Mouse (Mus musculus) kidney, adult 2 months (tissue): Measurements from ENCODE around the gene Fcrl5. TPM values are rescaled to one million over a fixed set of nuclear protein-coding genes. Genes with fewer than 3 reads are reported as not detected.

Source experiments
- DNase-seq: peaks from one replicate; pipeline ENCODE4 v3.0.0; 2021
- H3K27ac ChIP-seq: fragments of 200-500 bp; 2 replicates; pipeline ENCODE4 v1.5.1; 2012; ENCODE audit warnings: low read depth, low read length, control low read depth, inconsistent platforms; ENCODE audit not compliant: insufficient read depth
- H3K27me3 ChIP-seq: fragments of 200-500 bp; replicated peaks from 2 replicates; pipeline ENCODE4 v1.6.1; 2012; ENCODE audit warnings: mild to moderate bottlenecking, moderate library complexity, low read length, inconsistent platforms; ENCODE audit not compliant: control insufficient read depth, insufficient read depth
- H3K36me3 ChIP-seq: fragments of 200-500 bp; 2 replicates; pipeline ENCODE4 v1.6.1; 2012; ENCODE audit warnings: mild to moderate bottlenecking, moderate library complexity, low read length, inconsistent platforms; ENCODE audit not compliant: control insufficient read depth, insufficient read depth
- H3K4me1 ChIP-seq: fragments of 200-500 bp; 2 replicates; pipeline ENCODE4 v1.6.1; 2011; ENCODE audit warnings: low read length; ENCODE audit not compliant: control insufficient read depth, insufficient read depth
- H3K4me3 ChIP-seq: fragments of 200-500 bp; 2 replicates; pipeline ENCODE4 v1.5.1; 2011; ENCODE audit warnings: mild to moderate bottlenecking, low read depth, low read length, control low read depth; ENCODE audit not compliant: insufficient read depth
- CTCF ChIP-seq: fragments of 200-500 bp; conservative IDR thresholded peaks from 2 replicates; pipeline ENCODE4 v1.5.1; 2011; ENCODE audit warnings: low read depth, mild to moderate bottlenecking, control low read depth, low read length, moderate library complexity, mixed read lengths; ENCODE audit not compliant: insufficient read depth, insufficient read length
- POLR2A ChIP-seq: fragments of 200-500 bp; IDR thresholded peaks from one replicate; pipeline ENCODE4 v1.6.1; 2011; ENCODE audit warnings: low read depth, low read length, control low read depth
- WGBS: fragments of 180-500 bp; shearing (Covaris S2); methylation state at CpG from one replicate; pipeline ENCODE4 v1.1.7; 2018; 5-methylcytosine and 5-hydroxymethylcytosine counted together
- polyA plus RNA-seq: library from polyadenylated mRNA; depleted of rRNA; stranded (reverse); fragments of >200 nt; gene quantifications from 2 replicates; pipeline ENCODE4 v1.2.3, GENCODE M21; 2012

Fcrl5 gene
- polyA plus RNA-seq, 1 experiment = 0.09 TPM

DNA sequence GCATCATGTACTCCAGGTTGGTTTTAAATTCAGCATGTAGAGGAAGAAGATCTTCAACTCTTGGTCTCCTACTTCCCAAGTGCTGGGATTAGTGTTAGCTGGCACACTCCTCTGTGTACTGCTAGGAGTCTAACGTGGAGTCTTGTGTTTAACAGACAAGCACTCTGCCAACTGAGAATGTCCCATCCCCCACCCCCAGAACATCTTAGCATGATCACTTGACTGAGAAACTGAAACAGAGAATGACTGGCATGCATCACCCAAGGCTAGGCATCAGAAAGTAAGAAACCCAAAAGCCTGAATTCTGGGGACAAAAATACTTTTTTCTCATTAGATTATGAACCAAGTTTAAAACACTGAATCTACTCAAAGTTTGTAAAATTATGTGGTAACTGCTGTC lies 86.3 kb downstream of the Fcrl5 start:
- Histone ChIP-seq H3K36me3 (no peaks in the 10 kb centered on the region), H3K27me3 (no peaks in the 10 kb centered on the region), H3K4me3 (no peak overlapping the region), H3K27ac (no peak overlapping the region), H3K4me1 (peaks cover 5% of the 10 kb centered on the region; the same call in 1 of the 2 replicates)
- no peak for DNase-seq
- TF ChIP-seq POLR2A (no peak), CTCF (no peak)
- WGBS = 44% methylated on average over 1 of the region's 1 CpGs

DNA sequence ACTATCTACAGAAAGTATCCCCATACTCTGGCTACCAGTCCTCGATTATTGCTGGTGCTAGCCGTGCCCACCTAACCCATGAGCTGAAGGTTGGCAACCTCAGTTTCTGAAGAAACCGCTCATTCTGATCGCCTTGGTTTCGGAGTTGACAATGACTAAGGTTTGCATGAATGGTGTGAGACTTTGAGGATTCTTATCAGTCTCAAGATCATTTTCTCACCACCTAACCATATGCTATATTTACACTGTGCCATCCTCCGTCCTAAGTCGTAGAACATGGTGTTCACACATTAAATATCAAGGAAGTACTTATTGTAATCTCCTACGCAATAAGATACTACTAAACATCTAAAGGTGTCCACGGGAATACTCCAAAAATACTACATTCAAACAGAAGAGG lies 88.1 kb downstream of the Fcrl5 start:
- H3K36me3 ChIP-seq = no peaks in the 10 kb centered on the region
- H3K4me3 ChIP-seq = no peak overlapping the region
- H3K4me1 ChIP-seq = peaks cover 8% of the 10 kb centered on the region; the same call in 1 of the 2 replicates
- H3K27ac ChIP-seq = no peak overlapping the region
- WGBS = 93% methylated on average over 9 of the region's 9 CpGs
- TF ChIP-seq POLR2A (no peak), CTCF (no peak)
- H3K27me3 ChIP-seq = no peaks in the 10 kb centered on the region
- DNase-seq = no peak

DNA sequence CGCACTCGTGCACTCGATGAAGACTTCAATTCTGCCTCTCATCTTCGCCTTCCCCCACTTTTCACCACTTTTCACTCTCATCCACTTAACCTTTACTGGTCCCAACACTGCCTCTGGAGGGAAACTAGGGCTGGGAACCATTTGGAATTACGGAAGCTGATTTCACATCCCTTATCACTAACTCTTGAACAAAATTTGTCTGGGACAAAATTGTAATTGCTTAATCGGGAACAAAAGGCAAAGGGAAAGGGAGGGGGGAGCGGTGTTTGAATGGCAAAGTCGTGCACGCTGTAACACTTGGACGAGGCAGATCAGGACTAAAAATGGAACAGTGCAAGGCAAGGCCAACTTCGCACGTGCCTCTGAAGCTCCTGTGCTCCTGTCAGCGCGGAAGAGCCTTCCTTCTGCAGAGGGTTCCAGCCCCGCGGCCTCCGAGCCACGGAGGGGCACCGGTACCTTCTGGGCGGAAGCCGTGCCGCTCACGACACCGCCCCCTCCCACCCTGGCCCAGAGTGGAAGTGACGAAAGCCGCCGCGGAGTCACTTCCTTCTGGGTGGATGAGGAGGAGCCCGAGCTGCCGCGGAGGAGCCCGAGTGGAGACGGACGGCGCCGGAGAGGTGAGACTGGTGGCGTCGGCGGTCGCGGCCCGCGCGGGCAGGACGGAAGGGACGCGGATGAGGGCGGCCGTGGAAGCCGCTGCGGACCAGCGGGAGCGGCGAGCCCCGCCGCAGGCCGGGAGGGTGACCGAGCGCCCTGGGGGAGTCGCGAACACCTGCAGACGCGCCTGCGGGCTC lies 89.7 kb downstream of the Fcrl5 start, which contains the start of gene Etv3:
TSS of gene Etv3 (plus strand) at position 365 of the 794 bp plus-strand sequence.
- WGBS = 5% methylated on average over 64 of the region's 64 CpGs
- TF ChIP-seq CTCF (no peak), POLR2A (peak; percentile 68)
- peak within 1 kb of the TSS; percentile 93 for H3K4me3 ChIP-seq
- peak within 1 kb of the TSS; percentile 87 for H3K27ac ChIP-seq
- DNase-seq = peak; percentile 94
- no peaks in the 10 kb centered on the region for H3K27me3 ChIP-seq
- H3K36me3 ChIP-seq = no peaks in the 10 kb centered on the region
- peaks cover 8% of the 10 kb centered on the region; the same call in 1 of the 2 replicates for H3K4me1 ChIP-seq

DNA sequence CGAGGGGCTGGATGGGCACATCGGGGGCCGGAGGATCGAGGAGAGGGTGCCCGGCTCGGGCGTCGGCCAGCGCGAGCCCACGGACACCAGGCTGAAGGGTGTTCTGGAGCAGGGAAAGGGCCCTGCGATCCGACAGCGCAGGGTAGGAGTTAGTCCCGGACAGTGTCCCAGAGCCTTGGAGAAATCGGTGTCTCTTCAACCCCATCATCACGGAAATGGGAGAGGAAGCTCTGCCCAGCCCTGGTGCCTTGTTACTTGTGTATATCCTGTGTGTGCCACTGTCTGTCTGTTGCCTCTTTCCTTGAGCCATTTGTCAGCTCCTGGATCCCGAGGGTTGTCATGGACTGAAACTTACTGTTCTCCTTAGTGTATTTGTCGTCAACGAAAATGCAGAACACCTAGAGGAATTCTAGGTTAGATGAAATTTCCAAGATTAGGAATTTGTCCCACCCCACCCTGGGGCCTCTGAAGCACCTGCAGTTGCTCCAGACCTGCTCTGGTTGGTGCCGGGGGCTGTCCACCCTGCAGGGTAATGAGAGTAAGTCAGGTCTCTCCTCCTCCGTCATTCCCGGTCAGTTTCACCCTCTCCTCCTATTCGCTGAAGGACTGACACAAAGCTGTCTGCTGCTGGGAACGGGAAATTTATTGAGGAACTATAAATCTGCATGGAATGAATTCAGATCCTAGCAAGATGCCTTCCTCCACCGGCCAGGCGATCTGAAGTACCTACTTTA lies 90.4 kb downstream of the Fcrl5 start:
- H3K36me3 ChIP-seq = peaks cover 2% of the 10 kb centered on the region
- DNase-seq = peak; percentile 45
- TF ChIP-seq CTCF (no peak), POLR2A (no peak)
- H3K27ac ChIP-seq = peak overlapping the region; percentile 75
- H3K4me1 ChIP-seq = peaks cover 8% of the 10 kb centered on the region; the same call in 1 of the 2 replicates
- no peaks in the 10 kb centered on the region for H3K27me3 ChIP-seq
- peak overlapping the region; percentile 93 for H3K4me3 ChIP-seq
- WGBS = 1% methylated on average over 27 of the region's 27 CpGs

DNA sequence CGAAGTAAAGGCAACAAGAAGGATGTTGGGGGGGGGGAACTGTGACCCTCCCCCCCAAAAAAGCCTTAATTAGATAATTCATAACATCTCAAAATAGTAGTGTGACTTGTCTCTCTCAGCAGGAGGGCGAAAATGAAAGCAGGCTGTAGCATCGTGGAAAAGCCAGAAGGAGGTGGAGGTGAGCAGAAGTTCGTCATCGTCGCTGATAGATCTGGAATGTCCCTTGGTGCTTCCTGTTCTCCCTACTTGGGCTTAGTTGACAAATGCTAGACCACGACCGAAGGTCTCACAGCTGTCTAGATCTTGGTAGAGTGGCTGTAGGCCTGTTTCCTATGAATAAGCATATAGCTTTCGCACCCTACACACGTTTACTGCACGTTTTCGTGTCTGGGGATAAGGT lies 91.6 kb downstream of the Fcrl5 start:
- DNase-seq = no peak
- peaks cover 2% of the 10 kb centered on the region for H3K36me3 ChIP-seq
- TF ChIP-seq POLR2A (no peak), CTCF (0 out of 2 replicates have a peak, but pooled peaks have one; percentile 8)
- WGBS = 71% methylated on average over 12 of the region's 12 CpGs
- H3K4me1 ChIP-seq = peaks cover 8% of the 10 kb centered on the region; the same call in 1 of the 2 replicates
- no peak overlapping the region for H3K27ac ChIP-seq
- no peak overlapping the region for H3K4me3 ChIP-seq
- H3K27me3 ChIP-seq = no peaks in the 10 kb centered on the region

DNA sequence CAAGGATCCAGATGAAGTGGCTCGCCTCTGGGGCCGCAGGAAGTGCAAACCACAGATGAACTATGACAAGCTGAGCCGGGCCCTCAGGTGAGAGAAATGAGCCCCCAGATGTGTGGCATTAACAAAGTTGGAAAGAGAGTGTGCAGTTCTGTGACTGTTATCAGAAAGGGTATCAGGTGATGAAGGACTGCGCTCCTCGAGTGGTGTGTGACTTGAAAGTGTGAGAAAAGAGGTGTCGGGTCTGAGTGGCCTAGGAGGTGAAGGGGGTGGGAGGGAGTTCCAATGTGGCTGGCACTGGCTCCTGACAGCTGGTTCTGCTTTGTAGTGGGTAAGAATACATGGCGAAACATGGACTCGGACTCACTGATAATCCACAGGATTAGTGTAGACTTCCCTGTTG lies 92.4 kb downstream of the Fcrl5 start:
- TF ChIP-seq POLR2A (no peak), CTCF (no peak)
- 84% methylated on average over 8 of the region's 8 CpGs for whole genome bisulfite sequencing
- H3K27me3 ChIP-seq = no peaks in the 10 kb centered on the region
- DNase-seq = no peak
- peaks cover 8% of the 10 kb centered on the region; the same call in 1 of the 2 replicates for H3K4me1 ChIP-seq
- H3K27ac ChIP-seq = no peak overlapping the region
- no peak overlapping the region for H3K4me3 ChIP-seq
- peaks cover 2% of the 10 kb centered on the region for H3K36me3 ChIP-seq

DNA sequence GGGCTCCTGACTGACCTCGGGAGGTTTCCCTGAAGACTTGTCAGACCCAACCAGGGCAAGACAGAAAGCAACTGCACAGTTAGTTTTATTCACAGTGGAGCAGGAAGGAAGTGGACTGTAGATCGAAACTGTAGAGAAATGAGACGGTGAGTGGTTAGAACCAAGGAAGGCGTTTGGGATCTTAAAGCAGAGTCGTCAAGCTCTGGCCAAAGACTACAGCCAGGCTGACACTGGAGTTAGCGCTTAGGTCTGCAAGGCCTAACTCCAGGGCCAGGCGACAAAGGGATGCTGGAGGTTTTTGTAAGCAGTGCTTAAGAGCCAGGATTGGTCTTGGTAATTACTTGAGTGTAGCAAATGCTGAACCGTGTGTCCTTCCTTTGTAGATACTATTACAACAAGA lies 93.3 kb downstream of the Fcrl5 start:
- H3K4me3 ChIP-seq = no peak overlapping the region
- H3K4me1 ChIP-seq = peaks cover 8% of the 10 kb centered on the region; the same call in 1 of the 2 replicates
- H3K27me3 ChIP-seq = no peaks in the 10 kb centered on the region
- WGBS = 78% methylated on average over 8 of the region's 8 CpGs
- no peak overlapping the region for H3K27ac ChIP-seq
- TF ChIP-seq POLR2A = no peak
- no peak for TF ChIP-seq CTCF
- peaks cover 2% of the 10 kb centered on the region for H3K36me3 ChIP-seq
- no peak for DNase-seq
